Mouse (Mus musculus): ENCODE data around the gene Robo3. TPM values are rescaled to one million over a fixed set of nuclear protein-coding genes. Genes with fewer than 3 reads are reported as not detected.

Gene Robo3
- total RNA-seq, 2 experiments from 2014 or later: 0.05 TPM; not detected in 1

- no peak for DNase-seq
Measured at GRCm38 (mm10) chr9:37367301-37368080, 65.6 kb downstream of the Robo3 start, which contains the start of gene Hepacam. Gene Hepacam, plus strand, starts transcription at chr9:37367351.

DNA sequence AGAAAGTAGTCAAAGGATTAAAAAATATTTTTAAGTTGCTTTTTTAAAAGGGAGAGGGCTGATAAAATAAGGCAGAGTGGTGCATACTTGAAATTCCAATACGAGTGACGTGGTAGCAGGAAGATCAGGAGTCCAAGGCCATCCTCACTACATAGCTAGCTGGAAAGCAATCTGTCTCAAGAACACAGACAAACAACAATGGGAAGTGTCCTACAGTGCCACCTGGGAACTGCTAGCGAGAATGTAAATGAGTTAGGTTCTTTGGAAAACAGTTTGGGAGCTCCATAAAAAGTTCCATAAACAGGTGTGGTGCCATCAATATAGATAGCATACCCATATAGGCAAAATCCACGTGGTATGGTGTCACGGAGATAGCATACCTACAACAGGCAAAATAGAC, 67.3 kb downstream of the Robo3 start:
- DNase-seq: no peak

Other genes with a start within 250 kb of the Robo3 start
- gene Tmem218, start 225.0 kb downstream of the Robo3 start, total RNA-seq (2021): 1 to 10 TPM; 6.5 to 6.6 TPM
- gene Slc37a2, start 177.5 kb downstream of the Robo3 start, total RNA-seq (2021): 1 to 10 TPM; 1.3 to 1.4 TPM
- gene Ccdc15, start 84.8 kb downstream of the Robo3 start, total RNA-seq (2021): 1 to 10 TPM; 3.6 TPM
- not detected for gene Hepacam, start 65.9 kb downstream of the Robo3 start, total RNA-seq (2021)
- 10 to 100 TPM; 32.6 to 33.2 TPM for gene Robo4, start 31.3 kb downstream of the Robo3 start, total RNA-seq (2021)
- gene Msantd2, start 56.1 kb upstream of the Robo3 start, total RNA-seq (2021): 10 to 100 TPM; 15.2 to 20.6 TPM
- gene Esam, start 94.8 kb upstream of the Robo3 start, total RNA-seq (2021): 10 to 100 TPM; 88.8 to 91.3 TPM
- gene Vsig2, start 106.0 kb upstream of the Robo3 start, total RNA-seq (2021): 1 to 10 TPM; 6.4 to 7.9 TPM
- 1 to 10 TPM; 2.0 to 3.1 TPM for gene Nrgn, start 119.7 kb upstream of the Robo3 start, total RNA-seq (2021)
- gene Siae, start 122.5 kb upstream of the Robo3 start, total RNA-seq (2021): 1 to 10 TPM; 6.5 to 6.6 TPM
- 1 to 10 TPM; 2.4 to 4.5 TPM for gene Spa17, start 180.5 kb upstream of the Robo3 start, total RNA-seq (2021)
- 10 to 100 TPM; 60.8 to 61.8 TPM for gene Tbrg1, start 224.1 kb upstream of the Robo3 start, total RNA-seq (2021)
- gene Panx3, start 236.0 kb upstream of the Robo3 start, total RNA-seq (2021): not detected